Mouse (Mus musculus) gastrocnemius, postnatal 14 days (tissue): ENCODE measurements around the gene Gls. TPM values are rescaled to one million over a fixed set of nuclear protein-coding genes. Genes with fewer than 3 reads are reported as not detected.

Source experiments
- DNase-seq: peaks from one replicate; pipeline ENCODE4 v3.0.0; 2021; ENCODE audit warnings: mixed read lengths
- intact Hi-C: fragments of 180-260 bp; cut with DNase I; formaldehyde crosslinking; loops from one replicate; pipeline ENCODE4 v1.15.1; 2025; ENCODE audit warnings: low total_unique reads
- total RNA-seq, 2 experiments: library from RNA; stranded (reverse); gene quantifications; 2 replicates each; pipeline ENCODE4 v1.2.3; 2021

The Gls gene
- total RNA-seq, 2 experiments from 2014 or later = 46.5 to 50.9 TPM

- DNase-seq = no peak
- intact Hi-C loops = no loop called here
These were observed 69.2 kb downstream of the Gls start for GRCm38 (mm10) chr1:52163707-52164457.

DNA sequence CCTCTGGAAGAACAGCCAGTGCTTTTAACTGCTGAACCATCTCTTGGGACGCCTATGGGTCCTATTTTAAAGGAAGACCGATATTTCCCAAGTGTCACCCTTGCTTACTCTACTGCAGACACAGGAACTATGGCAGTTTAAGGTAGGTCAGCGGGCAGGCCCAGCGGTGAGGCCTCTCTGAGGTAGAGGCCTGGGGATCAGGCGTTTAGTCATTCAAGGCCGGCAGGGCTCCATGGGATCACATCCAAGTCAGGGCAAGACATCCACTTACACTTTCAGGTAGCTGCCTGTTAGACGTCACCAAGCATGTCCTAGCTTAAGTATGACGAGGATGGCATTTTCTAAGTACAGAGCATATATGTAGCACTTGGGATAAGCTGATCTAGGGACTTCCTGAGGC lies 71.9 kb downstream of the Gls start:
- no peak for DNase-seq

GRCm38 (mm10) chr1:52158490-52159381 lies 74.3 kb downstream of the Gls start:
- no peak for DNase-seq
- intact Hi-C loops = no loop called here

More for the DNA sequence above, 71.9 kb downstream of the Gls start:
- intact Hi-C loops = no loop called here

- intact Hi-C loops = no loop called here
- no peak for DNase-seq
These were observed 75.0 kb downstream of the Gls start for GRCm38 (mm10) chr1:52158040-52158439.

DNA sequence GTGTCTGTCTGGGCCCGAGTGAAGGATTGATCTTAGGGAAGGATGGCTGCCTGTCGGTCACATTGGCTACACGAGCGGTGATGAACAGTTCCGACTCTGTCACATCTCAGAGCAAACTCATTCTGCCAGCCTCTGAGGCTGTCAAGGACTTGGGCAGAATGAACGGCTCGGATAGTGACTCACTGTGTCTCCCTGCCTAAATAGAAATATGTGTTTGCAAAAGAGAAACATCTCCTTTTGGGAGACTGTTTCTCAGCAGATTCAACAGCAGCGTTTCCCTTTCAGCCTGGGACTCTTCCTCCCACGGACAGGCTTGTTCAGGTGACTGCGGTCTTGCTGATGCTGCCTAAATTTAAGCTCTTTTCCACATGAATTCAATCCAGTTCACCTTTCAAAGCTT lies 76.7 kb downstream of the Gls start:
- intact Hi-C loops = no loop called here
- no peak for DNase-seq

- intact Hi-C loops = no loop called here
- DNase-seq = no peak
These were observed 78.1 kb downstream of the Gls start for GRCm38 (mm10) chr1:52154890-52155289.

DNA sequence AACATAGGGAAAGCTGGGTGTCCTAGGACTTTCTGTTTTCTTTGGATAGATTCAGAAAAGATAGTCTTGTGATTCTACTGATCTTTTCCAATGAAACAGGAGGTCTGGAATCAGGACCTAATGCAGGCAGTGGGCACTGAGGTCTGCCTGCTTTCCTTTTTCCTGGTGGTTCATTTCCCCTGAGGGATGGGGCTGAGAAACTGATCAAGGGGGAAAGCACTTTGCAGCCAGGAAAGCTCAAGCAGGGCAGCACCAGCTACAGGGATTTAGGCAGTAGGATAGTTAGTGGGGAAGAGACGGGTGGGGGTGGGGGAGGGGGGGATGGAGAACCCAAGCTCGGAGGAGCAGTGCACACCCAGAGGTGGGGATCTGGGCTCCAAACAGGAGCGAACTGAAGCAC lies 80.1 kb downstream of the Gls start:
- no peak for DNase-seq
- intact Hi-C loops = no loop called here

DNA sequence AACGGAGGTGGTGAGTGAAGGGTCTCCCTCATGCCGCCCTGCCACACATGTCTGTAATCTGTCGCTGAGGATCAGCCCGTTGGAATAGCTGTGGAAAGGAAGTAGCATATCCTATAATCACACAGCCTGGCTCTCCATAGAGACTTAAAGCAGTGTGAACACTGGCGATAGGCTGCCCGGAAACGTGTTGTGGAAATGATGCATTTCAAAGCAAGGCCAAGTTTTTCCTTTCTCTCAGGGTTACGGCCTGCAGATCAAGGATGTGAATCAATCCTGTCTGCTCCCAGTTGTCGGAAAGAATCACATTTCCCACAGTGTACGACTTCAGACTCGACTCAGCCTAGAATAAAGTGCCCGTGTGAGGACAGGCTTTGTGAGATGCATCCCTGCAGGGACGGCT lies 80.7 kb downstream of the Gls start:
- intact Hi-C loops = no loop called here
- no peak for DNase-seq

DNA sequence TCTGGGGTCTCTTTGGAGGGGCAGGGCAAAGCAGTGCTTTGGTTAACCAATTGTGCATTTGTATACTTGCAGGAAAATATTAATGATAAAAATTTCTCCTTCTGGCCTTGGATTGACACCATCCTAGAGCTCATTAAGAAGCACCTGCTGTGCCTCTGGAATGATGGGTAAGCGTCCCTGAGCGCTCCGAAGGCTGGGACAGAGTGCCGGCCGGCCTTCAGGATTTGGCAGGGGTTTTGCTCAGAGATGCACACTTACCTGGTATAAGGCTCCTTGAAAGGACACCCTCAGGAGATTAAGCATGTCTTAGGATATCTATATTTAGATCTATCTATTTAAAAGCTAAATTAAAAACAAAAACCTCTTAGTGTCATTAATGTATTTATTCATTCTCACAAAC lies 81.9 kb downstream of the Gls start:
- intact Hi-C loops = no loop called here
- no peak for DNase-seq

GRCm38 (mm10) chr1:52150676-52151075 lies 82.4 kb downstream of the Gls start:
- no peak for DNase-seq
- intact Hi-C loops = no loop called here

DNA sequence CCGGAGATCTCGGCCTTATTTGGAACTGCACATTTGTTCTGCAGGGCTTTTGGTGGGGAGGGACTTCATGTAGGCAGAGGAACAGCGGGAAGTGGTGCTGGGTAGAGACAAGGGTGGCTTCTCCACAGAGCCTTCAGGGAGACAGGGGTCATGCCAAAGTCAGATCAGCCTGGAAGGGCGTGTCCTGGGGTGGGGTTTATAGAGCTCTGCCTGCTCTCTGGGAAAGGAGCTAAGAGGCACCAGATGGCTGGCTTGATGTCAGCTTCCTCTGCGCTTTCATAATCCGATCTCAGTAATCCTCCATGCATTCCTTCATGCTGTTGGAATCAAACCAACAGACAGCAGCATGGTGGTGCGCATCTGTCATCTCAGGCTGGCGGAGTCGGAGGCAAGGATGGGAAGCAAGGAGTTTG lies 83.1 kb downstream of the Gls start:
- intact Hi-C loops = loop anchor here (2.0 kb wide), 1 partner anchor 151 kb away; no protein-coding TSS in a partner anchor
- DNase-seq = peak; percentile 65

GRCm38 (mm10) chr1:52148696-52149095 lies 84.3 kb downstream of the Gls start:
- intact Hi-C loops = loop anchor here (2.0 kb wide), 1 partner anchor 152 kb away; no protein-coding TSS in a partner anchor
- no peak for DNase-seq

GRCm38 (mm10) chr1:52148178-52148577 lies 84.9 kb downstream of the Gls start:
- no peak for DNase-seq
- intact Hi-C loops = loop anchor here (2.0 kb wide), 1 partner anchor 153 kb away; no protein-coding TSS in a partner anchor

DNA sequence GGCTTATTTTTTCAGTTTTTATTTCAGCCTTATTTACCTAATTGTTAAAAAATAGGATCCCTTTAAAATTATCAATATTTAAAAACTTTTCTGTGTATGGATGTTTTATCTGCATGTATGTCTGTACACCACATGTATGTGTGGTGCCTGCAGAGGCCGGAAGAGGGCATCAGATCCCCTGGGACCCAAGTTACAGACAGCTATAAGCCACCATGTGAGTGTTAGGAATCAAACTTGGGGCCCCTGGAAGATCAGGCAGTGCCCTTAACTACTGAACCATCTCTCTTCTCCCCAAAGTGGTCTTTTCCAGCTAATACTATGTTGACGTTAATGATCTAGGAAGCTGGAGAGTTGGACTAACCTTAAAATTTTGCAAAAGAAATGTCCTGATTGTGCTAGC lies 85.6 kb downstream of the Gls start:
- DNase-seq = no peak
- intact Hi-C loops = loop anchor here (2.0 kb wide), 1 partner anchor 121 kb away; no protein-coding TSS in a partner anchor

- peak; percentile 53 for DNase-seq
- intact Hi-C loops = loop anchor here (2.0 kb wide), 1 partner anchor 122 kb away; no protein-coding TSS in a partner anchor
These were observed 86.6 kb downstream of the Gls start for GRCm38 (mm10) chr1:52146214-52146970.

DNA sequence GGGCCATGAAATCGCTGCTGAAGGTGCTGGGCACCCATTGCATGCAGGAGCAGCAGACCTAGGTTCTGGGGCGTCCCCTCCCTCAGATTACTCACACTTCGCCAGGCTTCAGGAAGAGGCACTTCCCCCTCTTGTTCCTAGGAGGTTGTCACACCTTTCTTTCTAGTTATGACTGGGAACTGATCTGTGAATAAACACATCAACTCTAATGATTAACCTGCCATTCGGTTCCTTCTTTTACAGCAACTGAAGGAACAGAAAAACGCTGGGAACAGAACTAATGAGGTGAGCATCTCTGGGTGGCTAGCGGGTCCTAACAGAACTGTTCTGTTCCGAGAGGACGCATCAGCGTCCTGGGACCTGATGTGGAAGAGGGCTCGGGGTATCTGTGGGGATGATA lies 88.1 kb downstream of the Gls start:
- no peak for DNase-seq
- intact Hi-C loops = no loop called here

GRCm38 (mm10) chr1:52143596-52144156 lies 89.4 kb downstream of the Gls start:
- DNase-seq = no peak
- intact Hi-C loops = no loop called here

DNA sequence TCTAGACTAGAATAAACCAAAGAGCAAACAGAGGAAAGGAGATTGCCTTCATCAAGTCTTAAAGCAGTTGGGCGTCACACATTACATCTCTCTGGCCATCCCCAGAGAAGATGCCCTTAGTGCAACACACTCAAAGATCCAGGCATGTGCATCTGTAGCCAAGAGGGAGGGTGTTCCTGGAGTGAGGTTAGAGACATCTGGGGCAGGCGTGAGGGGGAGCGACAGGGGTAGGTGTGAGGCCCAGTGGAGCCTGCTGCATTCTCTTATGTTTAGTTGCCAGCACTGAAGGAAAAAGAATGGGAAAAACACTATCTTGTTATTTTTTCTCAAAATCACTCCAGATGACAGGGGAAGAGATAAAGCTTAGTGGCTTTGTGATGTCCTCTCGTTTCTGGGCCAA lies 89.8 kb downstream of the Gls start:
- DNase-seq = no peak
- intact Hi-C loops = no loop called here

- no peak for DNase-seq
- intact Hi-C loops = no loop called here
These were observed 90.9 kb downstream of the Gls start for GRCm38 (mm10) chr1:52142117-52142516.
